Mouse (Mus musculus) ES-Bruce4 (cell line): ENCODE measurements around the gene Prkaa1.

Experiments used
- CTCF ChIP-seq: IDR thresholded peaks from one replicate; pipeline ENCODE4 v1.8.1; 2011; ENCODE audit warnings: low read depth, low read length
- EP300 ChIP-seq: IDR thresholded peaks from 2 replicates; pipeline ENCODE4 v1.6.1; 2011; ENCODE audit warnings: low read depth, low read length; ENCODE audit not compliant: insufficient read depth
- POLR2A ChIP-seq: IDR thresholded peaks from one replicate; pipeline ENCODE4 v1.8.1; 2011; ENCODE audit warnings: low read length; ENCODE audit not compliant: insufficient read depth

- no peak for TF ChIP-seq CTCF
- no peak for TF ChIP-seq POLR2A
- TF ChIP-seq EP300, result no peak
Measured at GRCm38 (mm10) chr15:5097376-5097775, 46.3 kb upstream of the Prkaa1 start.
